Mouse (Mus musculus): ENCODE results near the gene Serf1. TPM values are rescaled to one million over a fixed set of nuclear protein-coding genes. Genes with fewer than 3 reads are reported as not detected.

The Serf1 gene
- 3.2 and 3.7 TPM in 2 replicates for polyA plus RNA-seq (2012; ENCODE audit: low replicate concordance)

GRCm38 (mm10) chr13:100107652-100108472, at the start of gene Serf1:
TSS of gene Serf1 (plus strand) at chr13:100108012.

GRCm38 (mm10) chr13:100103748-100104254, 4.0 kb upstream of the Serf1 start, which contains the start of gene Bdp1:
TSS of gene Bdp1 (minus strand) at chr13:100104070.

GRCm38 (mm10) chr13:100124423-100125257, 16.8 kb downstream of the Serf1 start, which contains the start of gene Smn1:
TSS of gene Smn1 (plus strand) at chr13:100124852.

Other genes starting within 250 kb of the Serf1 start
- not detected in 2 replicates for gene Cartpt, start 206.9 kb upstream of the Serf1 start, polyA plus RNA-seq (2012; ENCODE audit: low replicate concordance)
- 6.2 and 8.8 TPM in 2 replicates for gene Mccc2, start 92.4 kb upstream of the Serf1 start, polyA plus RNA-seq (2012; ENCODE audit: low replicate concordance)
- gene Bdp1, start 3.9 kb upstream of the Serf1 start, polyA plus RNA-seq (2012; ENCODE audit: low replicate concordance) = 17.3 and 20.2 TPM in 2 replicates
- gene Smn1, start 16.8 kb downstream of the Serf1 start, polyA plus RNA-seq (2012; ENCODE audit: low replicate concordance) = 87.2 and 162 TPM in 2 replicates
- gene Naip2, start 94.1 kb downstream of the Serf1 start, polyA plus RNA-seq (2012; ENCODE audit: low replicate concordance) = 0.10 and 0.14 TPM in 2 replicates
- gene Naip5, start 138.3 kb downstream of the Serf1 start, polyA plus RNA-seq (2012; ENCODE audit: low replicate concordance) = 0.05 and 0.14 TPM in 2 replicates
- gene Naip6, start 209.7 kb downstream of the Serf1 start, polyA plus RNA-seq (2012; ENCODE audit: low replicate concordance) = 0.05 TPM in 1 of 2 replicates, not detected in the other